Mouse (Mus musculus): ENCODE data around the gene Cox4i2. TPM values are rescaled to one million over a fixed set of nuclear protein-coding genes. Genes with fewer than 3 reads are reported as not detected.

Cox4i2 gene
- total RNA-seq, 2 experiments from 2014 or later, result 1.7 to 1.9 TPM

DNA sequence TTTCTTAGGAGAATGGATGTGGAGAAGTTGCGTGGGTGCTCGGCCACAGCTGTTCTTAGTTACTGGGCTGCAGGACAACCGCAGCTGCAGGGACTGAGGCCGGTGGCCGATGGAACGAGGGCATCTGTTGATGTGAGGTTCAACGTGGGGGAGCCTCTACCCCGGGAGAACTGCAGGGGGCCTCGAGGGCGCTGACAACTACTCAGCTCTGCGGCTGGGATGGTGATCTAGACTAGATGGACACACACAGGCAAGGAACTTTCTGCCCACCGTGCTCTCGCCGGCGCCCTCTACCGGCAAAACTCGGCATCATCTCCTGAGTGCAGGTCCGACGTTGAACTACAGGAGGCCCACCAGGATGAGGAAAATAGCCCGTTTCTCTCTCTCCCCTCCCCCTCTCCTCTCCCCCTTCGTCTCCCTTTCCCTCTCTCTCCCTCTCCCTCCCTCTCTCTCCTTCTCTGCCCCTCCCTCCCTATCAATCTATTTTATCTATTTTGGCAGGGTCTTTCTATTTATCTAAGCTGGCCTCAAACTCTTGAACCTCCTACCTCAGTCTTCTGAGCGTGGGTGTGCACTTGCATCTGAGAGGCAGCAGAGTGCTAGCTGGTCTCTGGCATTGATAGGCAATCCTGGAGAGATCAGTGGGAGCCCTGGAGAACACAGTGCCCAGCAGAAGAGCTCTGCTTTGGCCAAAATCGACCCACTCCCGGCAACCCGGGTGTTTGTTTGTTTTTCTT is 12.6 kb downstream of the Cox4i2 start:
- intact Hi-C loops (cut with DNase I), result loop anchor here (10.0 kb wide), 1 partner anchor 58 kb away; no protein-coding TSS in a partner anchor
- peak; percentile 90 for DNase-seq

GRCm38 (mm10) chr2:152767618-152768271 is 13.8 kb downstream of the Cox4i2 start:
- intact Hi-C loops (cut with DNase I), result loop anchor here (10.0 kb wide), 1 partner anchor 57 kb away; no protein-coding TSS in a partner anchor
- DNase-seq, result peak; percentile 32

DNA sequence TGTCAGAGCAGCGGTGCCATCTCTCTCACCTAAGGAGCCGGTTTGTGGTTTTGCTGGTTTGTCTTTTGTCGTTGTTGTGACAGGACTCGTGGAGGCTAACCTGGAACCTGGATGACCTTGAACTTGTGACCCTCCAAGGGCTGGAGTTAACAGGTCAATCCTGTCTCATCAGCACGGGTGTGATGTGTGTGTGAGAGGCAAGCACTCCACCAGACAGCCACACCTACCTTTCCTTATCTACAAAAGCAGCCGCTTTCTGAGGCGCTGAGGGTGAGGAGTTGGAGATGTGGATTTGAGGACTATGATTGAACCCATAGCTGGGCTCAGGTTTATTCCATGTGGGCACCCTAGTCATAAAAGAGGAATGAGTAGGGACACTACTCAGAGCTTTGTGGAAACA is 15.7 kb downstream of the Cox4i2 start:
- DNase-seq, result no peak
- intact Hi-C loops (cut with DNase I), result loop anchor here (10.0 kb wide), 1 partner anchor 55 kb away; no protein-coding TSS in a partner anchor

- no peak for DNase-seq
- intact Hi-C loops (cut with DNase I), result no loop called here
Observed at GRCm38 (mm10) chr2:152771571-152771970, 17.6 kb downstream of the Cox4i2 start.

DNA sequence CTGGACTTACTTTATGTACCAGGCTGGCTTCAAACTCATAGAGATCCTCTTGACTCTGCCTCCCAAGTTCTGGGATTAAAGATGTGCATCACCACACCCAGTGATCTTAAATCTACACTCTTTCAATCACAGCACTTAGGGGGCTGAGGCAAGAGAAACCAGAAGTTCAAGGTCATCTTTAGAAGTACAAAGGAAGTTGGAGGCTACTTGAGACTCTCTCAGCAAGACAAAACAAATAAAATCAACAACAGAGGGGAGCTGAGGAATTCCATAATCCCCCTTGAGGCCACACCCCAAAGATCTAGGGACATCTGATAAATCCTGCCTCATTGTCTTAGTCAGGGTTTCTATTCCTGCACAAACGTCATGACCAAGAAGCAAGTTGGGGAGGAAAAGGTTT is 18.3 kb downstream of the Cox4i2 start:
- intact Hi-C loops (cut with DNase I), result no loop called here
- DNase-seq, result no peak

DNA sequence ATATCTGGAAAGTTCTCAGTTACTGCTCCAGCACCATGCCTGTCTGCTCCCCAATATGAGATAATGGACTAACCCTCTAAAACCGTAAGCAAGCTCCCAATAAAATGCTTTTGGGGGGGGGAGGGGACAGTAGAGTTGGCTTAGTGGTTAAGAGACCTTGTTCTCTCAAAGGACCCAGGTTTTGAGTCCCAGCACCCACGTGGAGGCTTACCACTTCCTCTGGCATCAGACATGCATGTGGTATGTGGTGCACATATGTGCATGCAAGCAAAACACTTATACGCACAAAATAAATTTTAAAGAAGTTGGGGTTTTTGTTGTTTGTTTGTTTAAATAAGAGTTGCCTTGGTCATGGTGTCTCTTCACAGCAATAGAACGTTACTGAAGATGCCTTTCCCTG is 21.4 kb downstream of the Cox4i2 start:
- no peak for DNase-seq
- intact Hi-C loops (cut with DNase I), result no loop called here

GRCm38 (mm10) chr2:152776019-152776418 is 22.0 kb downstream of the Cox4i2 start:
- intact Hi-C loops (cut with DNase I), result no loop called here
- DNase-seq, result no peak

DNA sequence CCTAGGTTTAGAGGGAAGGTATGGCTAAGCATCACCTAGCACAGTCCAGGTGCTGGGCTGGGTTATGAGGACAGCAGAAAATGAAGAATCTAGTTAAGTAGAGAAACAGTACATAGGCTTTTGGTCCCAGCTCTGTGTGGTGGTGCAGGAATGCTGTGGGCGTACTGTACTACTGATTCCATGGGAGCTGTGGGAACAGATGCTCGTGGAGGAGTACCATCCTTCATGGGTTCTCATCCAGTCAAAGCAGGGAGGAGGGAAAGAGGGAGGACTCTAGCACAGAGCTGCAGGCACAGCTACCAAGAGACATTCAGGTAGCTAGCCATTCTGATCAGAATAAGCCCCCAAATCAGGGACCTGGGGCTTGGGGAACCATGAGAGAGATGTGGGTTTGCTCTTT is 22.5 kb downstream of the Cox4i2 start:
- intact Hi-C loops (cut with DNase I), result no loop called here
- DNase-seq, result no peak

- intact Hi-C loops (cut with DNase I), result no loop called here
- no peak for DNase-seq
Observed at GRCm38 (mm10) chr2:152777081-152777480, 23.1 kb downstream of the Cox4i2 start.

DNA sequence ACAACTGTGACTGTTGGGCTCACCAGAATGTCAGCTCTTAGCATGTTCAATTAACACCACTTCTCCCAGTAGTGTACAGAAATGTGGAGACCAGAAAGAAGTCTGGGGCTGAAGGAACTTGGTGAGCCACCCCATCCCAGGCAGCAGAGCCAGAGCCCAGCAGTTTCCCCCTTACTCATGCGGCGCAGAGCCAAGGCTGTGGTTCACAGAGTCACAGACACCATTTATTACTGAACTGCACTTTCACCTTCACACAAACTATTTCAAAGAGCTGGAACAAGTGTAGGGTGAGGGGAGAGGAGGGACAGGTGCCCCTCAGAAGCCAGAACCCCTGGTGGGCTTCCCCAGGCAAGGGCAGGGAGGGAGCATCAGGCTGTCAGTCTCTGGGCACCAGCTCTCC is 26.5 kb downstream of the Cox4i2 start:
- intact Hi-C loops (cut with DNase I), result no loop called here
- DNase-seq, result no peak

GRCm38 (mm10) chr2:152781031-152781711 is 27.2 kb downstream of the Cox4i2 start:
- intact Hi-C loops (cut with DNase I), result no loop called here
- DNase-seq, result no peak

- intact Hi-C loops (cut with DNase I), result no loop called here
Observed at GRCm38 (mm10) chr2:152782656-152783055, 28.7 kb downstream of the Cox4i2 start.

DNA sequence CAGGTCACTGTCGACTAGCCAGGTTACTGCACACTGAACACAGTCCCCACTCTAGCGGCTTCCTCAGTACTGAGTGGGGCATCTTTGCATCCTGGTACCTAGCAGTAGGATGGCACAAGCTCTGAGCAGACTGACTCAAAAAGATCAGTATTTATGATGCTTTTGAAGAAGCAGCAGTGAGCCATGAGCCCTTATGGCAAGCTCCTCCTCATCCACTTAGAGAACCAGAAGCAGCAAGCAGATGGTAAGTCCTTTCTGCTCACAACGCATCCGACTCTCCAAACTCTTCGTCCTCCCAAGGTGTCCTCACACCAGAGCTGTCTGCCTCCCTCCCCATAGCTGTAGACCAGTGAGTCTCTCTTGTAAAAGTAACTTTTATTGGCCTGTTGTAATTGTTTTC is 29.3 kb downstream of the Cox4i2 start:
- intact Hi-C loops (cut with DNase I), result no loop called here
- no peak for DNase-seq

More at GRCm38 (mm10) chr2:152782656-152783055, 28.7 kb downstream of the Cox4i2 start:
- DNase-seq, result no peak

DNA sequence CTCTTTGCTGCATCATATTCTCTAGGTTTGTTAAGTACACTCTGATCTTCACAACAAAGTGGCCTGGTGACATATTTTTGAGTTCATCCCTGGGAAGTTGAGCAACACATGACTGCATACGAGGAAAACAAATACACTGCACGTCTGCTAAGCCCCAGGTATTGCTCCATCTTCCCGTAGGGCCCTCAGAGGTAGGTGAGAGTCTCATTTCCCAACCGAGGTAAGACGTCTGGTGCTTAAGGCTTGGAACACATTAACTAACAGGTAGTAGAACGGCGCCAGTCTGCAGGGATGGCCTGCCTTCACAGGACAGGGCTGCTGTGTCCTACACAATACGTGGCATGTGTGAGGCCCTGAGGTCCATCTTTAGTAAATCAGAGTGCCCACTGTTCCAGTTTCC is 30.7 kb downstream of the Cox4i2 start:
- intact Hi-C loops (cut with DNase I), result no loop called here
- DNase-seq, result no peak

GRCm38 (mm10) chr2:152785446-152786350 is 31.7 kb downstream of the Cox4i2 start:
- intact Hi-C loops (cut with DNase I), result no loop called here
- DNase-seq, result peak; percentile 36

GRCm38 (mm10) chr2:152787136-152787535 is 33.2 kb downstream of the Cox4i2 start:
- intact Hi-C loops (cut with DNase I), result no loop called here
- DNase-seq, result no peak

DNA sequence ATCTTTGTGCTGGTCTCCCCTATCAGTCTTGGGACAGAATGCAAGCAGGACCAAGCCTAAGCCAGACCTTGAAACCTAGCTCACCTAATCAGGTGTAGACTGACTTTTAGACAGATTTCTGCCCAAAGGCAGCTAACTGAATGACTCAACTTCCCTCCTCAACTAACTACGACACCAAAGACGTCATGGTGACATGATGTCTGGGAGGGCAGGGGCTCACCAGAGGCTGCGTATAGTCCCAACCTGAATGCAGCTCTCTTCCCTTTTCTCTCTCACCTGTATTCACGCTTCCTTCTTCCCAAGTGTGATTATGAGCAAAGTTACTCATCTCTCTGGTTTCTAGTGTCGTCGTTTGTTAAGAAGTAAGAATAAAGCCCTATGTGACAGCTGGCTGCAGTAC is 33.6 kb downstream of the Cox4i2 start:
- no peak for DNase-seq
- intact Hi-C loops (cut with DNase I), result no loop called here

- DNase-seq, result peak; percentile 10
- intact Hi-C loops (cut with DNase I), result no loop called here
Observed at GRCm38 (mm10) chr2:152788892-152789421, 35.0 kb downstream of the Cox4i2 start.

GRCm38 (mm10) chr2:152789591-152789999 is 35.6 kb downstream of the Cox4i2 start:
- intact Hi-C loops (cut with DNase I), result no loop called here
- no peak for DNase-seq

DNA sequence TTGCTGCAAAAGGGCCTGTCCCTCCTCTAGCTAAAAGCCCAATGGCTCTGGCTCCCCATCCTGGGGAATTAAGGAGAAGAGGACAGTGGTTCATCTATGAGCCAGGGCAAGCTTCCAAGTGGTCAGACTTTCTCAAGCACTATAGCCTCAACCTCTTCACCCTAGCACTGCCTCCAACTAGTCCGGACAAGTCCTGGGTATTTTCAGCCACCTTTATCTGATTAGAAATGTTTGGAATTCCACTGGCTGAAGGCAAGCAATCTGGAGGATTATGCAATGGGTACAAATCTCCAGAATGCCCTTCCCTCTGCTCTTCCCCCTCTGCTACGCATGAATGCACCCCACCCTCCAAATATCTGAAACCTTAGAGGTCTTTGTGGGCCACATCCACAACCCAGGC is 38.5 kb downstream of the Cox4i2 start:
- DNase-seq, result no peak
- intact Hi-C loops (cut with DNase I), result no loop called here
